Mouse (Mus musculus): ENCODE results near the gene Ppp1ca. TPM values are rescaled to one million over a fixed set of nuclear protein-coding genes. Genes with fewer than 3 reads are reported as not detected.

Gene Ppp1ca
- polyA plus RNA-seq, 1 experiment from 2014 or later = 666 TPM

GRCm38 (mm10) chr19:4170723-4171392 is 21.0 kb upstream of the Ppp1ca start:
- peak overlapping the region; percentile 44 for H3K4me2 ChIP-seq
- H3K9ac ChIP-seq = peak overlapping the region; percentile 23; the same call in 1 of the 2 replicates
- peak overlapping the region; percentile 6; the same call in 1 of the 2 replicates for H3K4me3 ChIP-seq
- WGBS = 91% methylated on average over 10 of the region's 10 CpGs
- H3K36me3 ChIP-seq = no peaks in the 10 kb centered on the region
- H3K4me1 ChIP-seq (replicated peaks) = peaks cover 71% of the 10 kb centered on the region
- no peaks in the 10 kb centered on the region for H3K9me3 ChIP-seq (replicated peaks)
- peak overlapping the region; percentile 92 for H3K27ac ChIP-seq
- ATAC-seq (replicated peaks; ENCODE audit: insufficient number of reproducible peaks, insufficient read depth, low FRiP score, low read depth) = no peak
- no peaks in the 10 kb centered on the region for H3K27me3 ChIP-seq

DNA sequence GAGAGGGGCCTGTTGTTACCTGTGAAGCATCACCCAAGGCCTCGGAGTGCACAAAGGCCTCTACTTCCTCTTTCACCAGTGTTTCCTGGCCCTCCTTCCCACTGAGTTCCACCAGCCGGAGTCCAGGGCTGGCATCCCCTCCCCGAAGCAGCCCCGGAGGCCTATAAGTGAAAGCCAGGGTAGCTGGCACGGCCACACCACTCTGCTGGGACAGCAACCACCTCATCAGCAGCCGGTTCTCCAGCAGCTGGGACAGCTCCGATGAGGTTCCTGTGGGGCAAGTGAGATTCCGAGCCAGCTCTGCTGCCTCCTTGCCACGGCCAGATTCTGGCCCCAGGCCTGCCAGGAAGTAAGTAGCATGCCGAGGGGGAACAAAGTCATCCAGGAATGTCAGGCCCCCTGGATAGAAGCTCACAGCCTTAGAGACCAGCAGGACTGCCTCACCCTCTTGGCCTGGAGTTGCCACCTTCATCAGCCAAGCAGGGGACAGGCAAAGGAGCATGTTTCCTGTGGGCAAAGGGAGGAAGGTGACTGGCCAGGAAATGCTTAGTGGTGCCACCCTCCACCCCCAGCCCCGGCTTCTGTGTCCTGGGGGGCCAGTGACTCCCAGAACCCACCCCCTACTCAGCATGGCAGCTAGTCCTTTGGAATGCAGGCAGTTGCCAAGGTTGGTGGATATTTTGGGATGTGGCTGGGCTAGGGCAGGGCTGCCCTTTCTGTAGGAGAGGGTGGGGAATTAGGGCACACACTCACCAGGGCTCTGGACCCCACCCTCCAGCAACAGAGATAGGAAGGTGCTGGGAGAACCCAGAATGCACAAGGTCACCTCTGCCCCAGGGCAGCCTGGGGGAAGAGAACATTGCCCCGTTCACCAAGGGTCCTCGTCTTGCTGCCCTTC is 20.2 kb upstream of the Ppp1ca start:
- H3K4me3 ChIP-seq = peak overlapping the region; percentile 6; the same call in 1 of the 2 replicates
- no peaks in the 10 kb centered on the region for H3K9me3 ChIP-seq (replicated peaks)
- peak overlapping the region; percentile 23; the same call in 1 of the 2 replicates for H3K9ac ChIP-seq
- 34% methylated on average over 13 of the region's 13 CpGs for WGBS
- peak overlapping the region; percentile 44 for H3K4me2 ChIP-seq
- ATAC-seq (replicated peaks; ENCODE audit: insufficient number of reproducible peaks, insufficient read depth, low FRiP score, low read depth) = peak; percentile 28; the same call in 1 of the 2 replicates
- H3K36me3 ChIP-seq = no peaks in the 10 kb centered on the region
- peak overlapping the region; percentile 92 for H3K27ac ChIP-seq
- H3K27me3 ChIP-seq = no peaks in the 10 kb centered on the region
- peaks cover 66% of the 10 kb centered on the region for H3K4me1 ChIP-seq (replicated peaks)

DNA sequence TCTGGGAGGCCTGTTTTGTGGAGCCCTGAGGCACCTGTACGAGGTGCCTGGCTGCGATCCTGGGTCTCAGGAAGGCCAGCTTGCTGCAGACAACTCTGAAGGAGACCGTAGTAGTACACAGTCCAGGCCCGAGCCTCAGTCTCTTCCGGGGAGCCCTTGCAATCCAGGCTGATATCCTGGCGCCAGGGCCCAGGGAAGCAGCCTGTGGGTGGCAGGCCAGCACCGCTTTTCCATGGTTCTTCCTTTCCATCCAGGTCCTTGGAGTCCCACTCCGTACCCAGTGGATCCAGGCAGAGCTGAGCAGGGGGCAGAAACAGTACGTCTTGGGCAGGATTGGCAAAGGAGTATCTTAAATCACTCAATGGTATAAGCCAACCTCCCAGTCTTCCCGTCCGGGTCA is 18.9 kb upstream of the Ppp1ca start:
- H3K4me1 ChIP-seq (replicated peaks) = peaks cover 54% of the 10 kb centered on the region
- peak overlapping the region; percentile 92 for H3K27ac ChIP-seq
- H3K9me3 ChIP-seq (replicated peaks) = no peaks in the 10 kb centered on the region
- H3K36me3 ChIP-seq = no peaks in the 10 kb centered on the region
- WGBS = 77% methylated on average over 11 of the region's 11 CpGs
- ATAC-seq (replicated peaks; ENCODE audit: insufficient number of reproducible peaks, insufficient read depth, low FRiP score, low read depth) = no peak
- H3K27me3 ChIP-seq = no peaks in the 10 kb centered on the region
- H3K9ac ChIP-seq = peak overlapping the region; percentile 32; the same call in 1 of the 2 replicates
- no peak overlapping the region for H3K4me3 ChIP-seq
- no peak overlapping the region for H3K4me2 ChIP-seq

DNA sequence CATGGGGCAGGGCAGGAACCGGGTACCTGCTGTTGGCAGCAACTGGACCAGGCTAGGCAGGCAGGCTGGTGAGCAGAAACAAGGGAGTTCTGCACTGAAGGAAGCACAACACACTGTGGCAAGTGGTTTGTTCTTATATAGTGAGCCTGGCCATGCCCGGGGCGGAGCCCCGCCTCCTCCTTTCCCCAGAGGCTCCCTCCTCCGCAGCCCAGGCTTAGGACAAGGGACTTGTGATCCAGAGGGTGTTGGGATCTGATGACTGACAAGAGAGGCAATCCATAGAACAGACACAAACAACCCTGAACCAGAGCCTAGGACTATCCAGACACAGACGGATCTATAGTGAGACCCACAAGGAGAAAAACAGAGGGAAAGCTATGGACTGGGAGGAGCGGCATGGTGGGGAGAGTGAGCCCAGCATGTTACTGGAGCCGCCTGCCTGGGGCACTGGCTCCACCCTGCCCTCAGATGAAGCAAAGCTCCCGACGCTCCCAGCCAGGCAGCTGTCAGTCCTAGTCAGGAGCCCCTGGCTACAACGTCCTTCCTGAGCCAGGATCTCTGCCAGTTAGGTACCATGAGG is 16.4 kb upstream of the Ppp1ca start, which contains the start of gene Carns1:
Carns1 (minus strand) TSS at position 112 of the 580 bp plus-strand sequence.
- Histone ChIP-seq H3K9me3 (replicated peaks) (no peaks in the 10 kb centered on the region), H3K4me1 (replicated peaks) (peaks cover 45% of the 10 kb centered on the region), H3K27me3 (no peaks in the 10 kb centered on the region), H3K4me2 (peak within 1 kb of the TSS; percentile 64), H3K4me3 (peak within 1 kb of the TSS; percentile 38), H3K9ac (peak within 1 kb of the TSS; percentile 46), H3K27ac (peak within 1 kb of the TSS; percentile 86), H3K36me3 (no peaks in the 10 kb centered on the region)
- peak; percentile 55 for ATAC-seq (replicated peaks; ENCODE audit: insufficient number of reproducible peaks, insufficient read depth, low FRiP score, low read depth)
- 7% methylated on average over 11 of the region's 11 CpGs for WGBS

GRCm38 (mm10) chr19:4180411-4180810 is 11.5 kb upstream of the Ppp1ca start:
- ATAC-seq (replicated peaks; ENCODE audit: insufficient number of reproducible peaks, insufficient read depth, low FRiP score, low read depth) = no peak
- Histone ChIP-seq H3K9me3 (replicated peaks) (no peaks in the 10 kb centered on the region), H3K9ac (no peak overlapping the region), H3K4me3 (no peak overlapping the region), H3K27me3 (no peaks in the 10 kb centered on the region), H3K27ac (no peak overlapping the region), H3K36me3 (no peaks in the 10 kb centered on the region), H3K4me1 (replicated peaks) (peaks cover 16% of the 10 kb centered on the region), H3K4me2 (no peak overlapping the region)
- 85% methylated on average over 7 of the region's 7 CpGs for WGBS

- ATAC-seq (replicated peaks; ENCODE audit: insufficient number of reproducible peaks, insufficient read depth, low FRiP score, low read depth) = no peak
- peaks cover 24% of the 10 kb centered on the region for H3K4me1 ChIP-seq (replicated peaks)
- WGBS = 45% methylated on average over 3 of the region's 3 CpGs
Observed at GRCm38 (mm10) chr19:4181892-4182291, 10.0 kb upstream of the Ppp1ca start.

GRCm38 (mm10) chr19:4183689-4184088 is 8.2 kb upstream of the Ppp1ca start:
- Histone ChIP-seq H3K27ac (no peak overlapping the region), H3K4me3 (no peak overlapping the region), H3K27me3 (no peaks in the 10 kb centered on the region), H3K4me2 (no peak overlapping the region), H3K4me1 (replicated peaks) (peaks cover 34% of the 10 kb centered on the region), H3K36me3 (no peaks in the 10 kb centered on the region), H3K9me3 (replicated peaks) (no peaks in the 10 kb centered on the region), H3K9ac (no peak overlapping the region)
- 72% methylated on average over 2 of the region's 2 CpGs for WGBS
- no peak for ATAC-seq (replicated peaks; ENCODE audit: insufficient number of reproducible peaks, insufficient read depth, low FRiP score, low read depth)

More at GRCm38 (mm10) chr19:4181892-4182291, 10.0 kb upstream of the Ppp1ca start:
- Histone ChIP-seq H3K4me3 (no peak overlapping the region), H3K27me3 (no peaks in the 10 kb centered on the region), H3K9me3 (replicated peaks) (no peaks in the 10 kb centered on the region), H3K9ac (no peak overlapping the region), H3K4me2 (no peak overlapping the region), H3K36me3 (no peaks in the 10 kb centered on the region), H3K27ac (no peak overlapping the region)

DNA sequence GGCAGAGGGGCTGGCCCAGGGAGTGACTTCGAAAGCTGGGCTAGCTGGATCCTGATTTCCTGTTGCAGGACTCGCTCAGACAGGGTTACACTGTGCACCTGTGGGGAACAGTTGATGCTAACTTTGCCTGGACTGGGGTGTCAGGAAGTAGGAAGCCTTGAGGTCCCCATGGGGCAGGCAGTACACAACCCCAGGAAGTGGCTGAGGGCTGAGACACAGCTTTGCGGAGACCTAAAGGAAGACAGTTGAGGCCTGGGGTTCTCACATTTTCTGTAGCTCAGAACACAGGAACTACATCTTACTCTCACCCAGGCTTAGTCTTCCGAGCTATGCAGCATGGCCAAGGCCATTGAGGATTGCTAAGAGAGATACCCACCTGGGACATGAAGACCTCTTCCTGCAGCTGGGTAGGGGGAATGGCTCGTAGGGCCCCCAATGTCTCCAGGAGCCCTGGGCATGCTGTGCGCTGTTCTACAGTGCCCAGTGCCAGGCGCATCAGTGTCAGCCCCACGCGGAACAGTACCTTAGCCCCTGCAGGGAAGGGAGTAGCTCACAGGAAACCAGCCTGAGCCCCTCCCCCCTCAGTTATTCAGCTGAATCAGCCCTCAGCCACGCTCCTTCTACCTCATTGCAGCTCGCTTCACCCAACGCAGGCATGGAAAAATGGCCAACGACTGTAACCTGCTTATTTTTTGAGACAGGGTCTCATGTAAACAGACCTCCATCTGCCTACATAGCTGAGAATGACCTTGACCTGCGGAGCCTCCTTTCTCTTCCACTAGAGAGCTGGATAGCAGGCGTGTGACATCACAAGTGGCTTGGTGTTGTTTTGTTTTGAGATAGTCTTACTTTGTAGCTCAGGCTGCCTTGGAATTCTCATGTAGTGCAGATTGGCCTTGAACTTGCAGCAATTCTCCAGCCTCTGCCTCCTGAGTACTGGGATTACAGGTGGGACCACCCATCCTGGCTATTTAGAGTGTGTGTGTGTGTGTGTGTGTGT is 6.6 kb upstream of the Ppp1ca start:
- Histone ChIP-seq H3K36me3 (no peaks in the 10 kb centered on the region), H3K4me2 (0 out of 2 replicates have a peak overlapping the region, but pooled peaks have one; percentile 8), H3K27me3 (no peaks in the 10 kb centered on the region), H3K4me1 (replicated peaks) (peaks cover 34% of the 10 kb centered on the region), H3K9me3 (replicated peaks) (no peaks in the 10 kb centered on the region), H3K9ac (no peak overlapping the region), H3K27ac (peak overlapping the region; percentile 50), H3K4me3 (no peak overlapping the region)
- ATAC-seq (replicated peaks; ENCODE audit: insufficient number of reproducible peaks, insufficient read depth, low FRiP score, low read depth) = no peak; the same call in 1 of the 2 replicates
- WGBS = 51% methylated on average over 15 of the region's 15 CpGs

- no peak overlapping the region for H3K4me3 ChIP-seq
- H3K4me1 ChIP-seq (replicated peaks) = peaks cover 44% of the 10 kb centered on the region
- no peak overlapping the region for H3K9ac ChIP-seq
- peak overlapping the region; percentile 32; the same call in 1 of the 2 replicates for H3K27ac ChIP-seq
- ATAC-seq (replicated peaks; ENCODE audit: insufficient number of reproducible peaks, insufficient read depth, low FRiP score, low read depth) = no peak
- H3K4me2 ChIP-seq = peak overlapping the region; percentile 6; the same call in 1 of the 2 replicates
- H3K27me3 ChIP-seq = no peaks in the 10 kb centered on the region
- no peaks in the 10 kb centered on the region for H3K9me3 ChIP-seq (replicated peaks)
- no peaks in the 10 kb centered on the region for H3K36me3 ChIP-seq
- WGBS = 58% methylated on average over 3 of the region's 3 CpGs
Observed at GRCm38 (mm10) chr19:4187303-4187702, 4.6 kb upstream of the Ppp1ca start.

- 85% methylated on average over 12 of the region's 12 CpGs for WGBS
- Histone ChIP-seq H3K27ac (no peak overlapping the region), H3K4me2 (peak overlapping the region; percentile 3; the same call in 1 of the 2 replicates), H3K36me3 (peaks cover 10% of the 10 kb centered on the region), H3K9ac (no peak overlapping the region), H3K4me3 (no peak overlapping the region), H3K27me3 (no peaks in the 10 kb centered on the region), H3K4me1 (replicated peaks) (peaks cover 58% of the 10 kb centered on the region), H3K9me3 (replicated peaks) (no peaks in the 10 kb centered on the region)
- no peak for ATAC-seq (replicated peaks; ENCODE audit: insufficient number of reproducible peaks, insufficient read depth, low FRiP score, low read depth)
Observed at GRCm38 (mm10) chr19:4189051-4189620, 2.7 kb upstream of the Ppp1ca start.

All from heart, embryonic 15.5 days (tissue).